ENCODE assay signal across 27 mouse cellular contexts in genomic region chr3:88655619-88656018, GRCm38 (mm10). TPM values are rescaled to one million over a fixed set of nuclear protein-coding genes. Genes with fewer than 3 reads are reported as not detected.
DNase-seq lines count a peak whose midpoint lies in the region; ATAC-seq and TF ChIP-seq lines count a peak whose summit lies in the region.
"Had no signal": no experiment of that assay in that cellular context is flagged by ENCODE, and none has a peak within 500 bp of the region (broad histone marks: within the 10 kb centered on the region; RNA-seq: fewer than 3 reads in every experiment).

No protein-coding gene starts in this region.

- H3K27me3 ChIP-seq in heart, adult 2 months (ENCODE audit: control insufficient read depth, insufficient read depth, low read length): no peaks in the 10 kb centered on the region
- H3K27me3 ChIP-seq in heart, embryonic 10.5 days (ENCODE audit: insufficient read depth, poor library complexity, severe bottlenecking): no peaks in the 10 kb centered on the region
- no peaks in the 10 kb centered on the region for H3K27me3 ChIP-seq in midbrain, embryonic 11.5 days (ENCODE audit: control insufficient read depth, insufficient read depth, low read length)
- H3K27me3 ChIP-seq in midbrain, postnatal 0 days (ENCODE audit: insufficient read depth, low read length): no peaks in the 10 kb centered on the region
- H3K27me3 ChIP-seq: CH12.LX had no signal

- H3K36me3 ChIP-seq in heart, adult 2 months (ENCODE audit: control insufficient read depth, insufficient read depth, low read length): no peaks in the 10 kb centered on the region
- no peaks in the 10 kb centered on the region for H3K36me3 ChIP-seq in heart, embryonic 10.5 days
- no peaks in the 10 kb centered on the region for H3K36me3 ChIP-seq in midbrain, embryonic 11.5 days (ENCODE audit: control insufficient read depth, insufficient read depth, low read length)
- no peaks in the 10 kb centered on the region for H3K36me3 ChIP-seq in midbrain, postnatal 0 days (ENCODE audit: insufficient read depth, low read length)
- H3K36me3 ChIP-seq: G1E had no signal

- no peaks in the 10 kb centered on the region for H3K79me2 ChIP-seq in heart, adult 2 months (replicated peaks; ENCODE audit: control insufficient read depth, insufficient read depth, low read length)

- 78% methylated on average over 8 of the region's 8 CpGs for WGBS in heart, adult 2 months
- 78% methylated on average over 8 of the region's 8 CpGs for WGBS in heart, embryonic 10.5 days
- 81% methylated on average over 8 of the region's 8 CpGs for WGBS in midbrain, embryonic 11.5 days
- 81% methylated on average over 8 of the region's 8 CpGs for WGBS in midbrain, postnatal 0 days

- no peak for TF ChIP-seq EP300 in heart, adult 2 months (IDR thresholded peaks at IDR 0.05; ENCODE audit: insufficient read depth, low read depth, low read length)

- H3K9me3 ChIP-seq in heart, embryonic 10.5 days: no peaks in the 10 kb centered on the region
- no peaks in the 10 kb centered on the region for H3K9me3 ChIP-seq in midbrain, embryonic 11.5 days (ENCODE audit: control insufficient read depth, low read length)
- H3K9me3 ChIP-seq in midbrain, postnatal 0 days (ENCODE audit: low read length): no peaks in the 10 kb centered on the region
- H3K9me3 ChIP-seq: G1E had no signal

- no peak overlapping the region for H3K27ac ChIP-seq in heart, adult 2 months
- no peak overlapping the region for H3K27ac ChIP-seq in heart, embryonic 10.5 days
- H3K27ac ChIP-seq in midbrain, embryonic 11.5 days (ENCODE audit: low read depth, low read length): no peak overlapping the region
- no peak overlapping the region for H3K27ac ChIP-seq in midbrain, postnatal 0 days (ENCODE audit: low read depth, low read length)

- H3K4me3 ChIP-seq in heart, adult 2 months: no peak overlapping the region
- no peak overlapping the region for H3K4me3 ChIP-seq in heart, embryonic 10.5 days
- no peak overlapping the region for H3K4me3 ChIP-seq in midbrain, embryonic 11.5 days (ENCODE audit: low read depth, low read length)
- H3K4me3 ChIP-seq in midbrain, postnatal 0 days (ENCODE audit: low read depth, low read length): no peak overlapping the region

- no peak for ATAC-seq in midbrain, embryonic 11.5 days (ENCODE audit: low FRiP score)
- ATAC-seq in midbrain, postnatal 0 days (ENCODE audit: low FRiP score): no peak
- ATAC-seq: activated CD4-positive, CD25-positive, alpha-beta regulatory T cell, adult 4 months; CD4-positive, CD25-positive, alpha-beta regulatory T cell, adult 4 months; Patski had no signal

- H3K4me2 ChIP-seq in midbrain, embryonic 11.5 days: no peak overlapping the region
- no peak overlapping the region for H3K4me2 ChIP-seq in midbrain, postnatal 0 days (ENCODE audit: low read depth, low read length, poor library complexity, severe bottlenecking)

- no peak for TF ChIP-seq POLR2A in heart, adult 2 months (IDR thresholded peaks at IDR 0.05; ENCODE audit: insufficient read depth, low read depth, low read length)

- H3K9ac ChIP-seq in heart, adult 2 months (ENCODE audit: low read depth, low read length): no peak overlapping the region
- no peak overlapping the region for H3K9ac ChIP-seq in midbrain, embryonic 11.5 days (ENCODE audit: low read length)
- no peak overlapping the region for H3K9ac ChIP-seq in midbrain, postnatal 0 days (replicated peaks; ENCODE audit: low read length, poor library complexity, severe bottlenecking)

- H3K4me1 ChIP-seq in heart, adult 2 months (ENCODE audit: control insufficient read depth, insufficient read depth, low read length): peaks cover 8% of the 10 kb centered on the region
- H3K4me1 ChIP-seq in heart, embryonic 10.5 days: peaks cover 16% of the 10 kb centered on the region
- no peaks in the 10 kb centered on the region for H3K4me1 ChIP-seq in midbrain, embryonic 11.5 days (ENCODE audit: control insufficient read depth, insufficient read depth, low read length)
- H3K4me1 ChIP-seq in midbrain, postnatal 0 days (ENCODE audit: insufficient read depth, low read length): no peaks in the 10 kb centered on the region

- intact Hi-C loops in heart, adult 2 months (cut with DNase I): no loop called here

- TF ChIP-seq CTCF in heart, adult 2 months (IDR thresholded peaks at IDR 0.05): no peak
- TF ChIP-seq CTCF in midbrain, postnatal 0 days (IDR thresholded peaks at IDR 0.05): no peak

- peak; percentile 58 for DNase-seq in heart, adult 11 months
- DNase-seq in heart, adult 2 months: no peak
- DNase-seq in heart, embryonic 10.5 days (ENCODE audit: low spot score): peak; percentile 71
- DNase-seq in heart, adult 8-10 months (ENCODE audit: low spot score): no peak
- peak; percentile 31 for DNase-seq in midbrain, embryonic 11.5 days (ENCODE audit: low spot score, missing footprints)
- no peak for DNase-seq in midbrain, postnatal 0 days (ENCODE audit: low spot score)
- DNase-seq in NIH3T3 (ENCODE audit: low read depth): peak; percentile 37
- no peak for DNase-seq in cerebellum, postnatal 4 days (ENCODE audit: low spot score in 2 of 2)
- DNase-seq: adrenal gland, adult 2 months; adrenal gland, adult 8-10 months; adrenal gland, postnatal 10 days; adrenal gland, postnatal 14 days; adrenal gland, postnatal 25 days; adrenal gland, postnatal 36 days; B cell, adult 2 months; cerebellum, adult 11 months; cerebellum, adult 11-12 months; cerebellum, adult 18-20 months had no signal

RNA-seq across cellular contexts. Expression of gene Rxfp4, which starts 2.7 kb away (rescaled TPM):
- not detected for total RNA-seq in heart, adult 2 months (2021)
- polyA plus RNA-seq in heart, adult 2 months (2012; rRNA removed): 0.41 TPM in 1 of 2 replicates, not detected in the other
- polyA plus RNA-seq in heart, embryonic 10.5 days (2016; fragmentation: Nextera tagmentation; extraction: Ambion mirVana): not detected in 2 replicates
- total RNA-seq in heart, adult 8-10 months (2022): under 1 TPM in 1 of 4 experiments, not detected in 3; 0.23 TPM
- polyA plus RNA-seq in midbrain, embryonic 11.5 days (2014; fragmentation: Nextera tagmentation; extraction: Ambion mirVana): 0.14 TPM in 1 of 2 replicates, not detected in the other
- total RNA-seq in midbrain, postnatal 0 days (2014; rRNA removed): 0.42 TPM in 1 of 2 replicates, not detected in the other
- not detected in 2 replicates for polyA plus RNA-seq in midbrain, postnatal 0 days (2015; fragmentation: Nextera tagmentation; extraction: Ambion mirVana)
- total RNA-seq: adrenal gland, adult 18-20 months; adrenal gland, adult 2 months; adrenal gland, adult 8-10 months; adrenal gland, postnatal 10 days; adrenal gland, postnatal 14 days; adrenal gland, postnatal 25 days; adrenal gland, postnatal 36 days; adrenal gland, postnatal 4 days; CH12.LX; ES-E14; G1E had no signal
- polyA plus RNA-seq: activated CD4-positive, CD25-positive, alpha-beta regulatory T cell, adult 4 months; adrenal gland, adult 2 months; brain, embryonic 14.5 days; G1E; Patski had no signal

RNA-seq across cellular contexts. Expression of gene Khdc4, which starts 30.0 kb away (rescaled TPM):
- 10 to 100 TPM; 24.9 to 25.7 TPM for total RNA-seq in heart, adult 2 months (2021)
- polyA plus RNA-seq in heart, adult 2 months (2012; rRNA removed): 29.9 and 46.1 TPM in 2 replicates
- 73.3 and 87.3 TPM in 2 replicates for polyA plus RNA-seq in heart, embryonic 10.5 days (2016; fragmentation: Nextera tagmentation; extraction: Ambion mirVana)
- total RNA-seq in heart, adult 8-10 months (2022): 10 to 100 TPM; 26.3 to 31.5 (median 27.8) TPM
- polyA plus RNA-seq in midbrain, embryonic 11.5 days (2014; fragmentation: Nextera tagmentation; extraction: Ambion mirVana): 107 and 109 TPM in 2 replicates
- 71.8 and 96.5 TPM in 2 replicates for total RNA-seq in midbrain, postnatal 0 days (2014; rRNA removed)
- 66.8 and 70.5 TPM in 2 replicates for polyA plus RNA-seq in midbrain, postnatal 0 days (2015; fragmentation: Nextera tagmentation; extraction: Ambion mirVana)

RNA-seq across cellular contexts. Expression of gene Arhgef2, which starts 49.9 kb away (rescaled TPM):
- 10 to 100 TPM; 37.3 to 37.5 TPM for total RNA-seq in heart, adult 2 months (2021)
- polyA plus RNA-seq in heart, adult 2 months (2012; rRNA removed): 51.0 and 53.4 TPM in 2 replicates
- polyA plus RNA-seq in heart, embryonic 10.5 days (2016; fragmentation: Nextera tagmentation; extraction: Ambion mirVana): 82.5 and 108 TPM in 2 replicates
- total RNA-seq in heart, adult 8-10 months (2022): 10 to 100 TPM; 38.8 to 45.9 (median 41.4) TPM
- 99.0 and 117 TPM in 2 replicates for polyA plus RNA-seq in midbrain, embryonic 11.5 days (2014; fragmentation: Nextera tagmentation; extraction: Ambion mirVana)
- total RNA-seq in midbrain, postnatal 0 days (2014; rRNA removed): 59.6 and 80.3 TPM in 2 replicates
- polyA plus RNA-seq in midbrain, postnatal 0 days (2015; fragmentation: Nextera tagmentation; extraction: Ambion mirVana): 38.9 and 46.8 TPM in 2 replicates

Comparison
In these comparisons a context has a peak if more than half of its experiments do, and no peak if none do; other contexts are left out.
1. DNase-seq: peak in heart, adult 11 months (single experiment), heart, embryonic 10.5 days (single experiment), midbrain, embryonic 11.5 days (single experiment) and NIH3T3 (single experiment); none in heart, adult 2 months (0 of 2), heart, adult 8-10 months (single experiment), midbrain, postnatal 0 days (single experiment) and cerebellum, postnatal 4 days (0 of 2).